Mouse (Mus musculus): ENCODE measurements around the gene Filip1l. TPM values are rescaled to one million over a fixed set of nuclear protein-coding genes. Genes with fewer than 3 reads are reported as not detected.

Gene Filip1l
- total RNA-seq (2021): 20.6 and 26.5 TPM in 2 replicates
- long read RNA-seq, experiment 1, transcript Filip1l-202 (2 exons, 3,253 nt): major isoform, 9 of 10 reads
- long read RNA-seq, experiment 1, partial matches to known transcripts: 0 of 10 reads
- long read RNA-seq, experiment 1, other reads (novel, unspliced or antisense): 1 of 10 reads
- long read RNA-seq, experiment 2, transcript Filip1l-202 (2 exons, 3,253 nt): major isoform, 5 of 5 reads
- long read RNA-seq, experiment 2, partial matches to known transcripts: 0 of 5 reads
- long read RNA-seq, experiment 2, other reads (novel, unspliced or antisense): 0 of 5 reads

DNA sequence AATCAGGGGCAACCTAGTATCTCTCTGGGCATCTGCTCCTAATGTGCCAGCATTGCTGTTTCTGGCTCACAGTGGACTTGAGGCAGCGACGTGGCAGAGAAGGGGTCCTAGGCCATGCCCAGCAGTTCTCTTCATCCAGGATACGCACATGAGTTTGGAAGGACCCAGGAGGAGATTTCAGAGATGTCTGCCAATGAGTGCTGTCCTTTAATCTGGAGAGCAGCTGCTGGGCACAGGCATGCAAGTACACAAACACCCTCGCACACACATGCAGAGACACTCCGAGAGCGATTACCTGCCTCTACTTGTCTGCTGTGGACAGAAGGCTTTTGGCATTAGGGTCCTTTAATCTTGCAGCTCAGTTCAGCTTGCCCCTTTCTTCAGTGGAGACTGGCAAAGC, at the start of gene Filip1l:
Gene Filip1l (plus strand): TSS at position 343 of the 400 bp plus-strand sequence.
- no peak for DNase-seq

DNA sequence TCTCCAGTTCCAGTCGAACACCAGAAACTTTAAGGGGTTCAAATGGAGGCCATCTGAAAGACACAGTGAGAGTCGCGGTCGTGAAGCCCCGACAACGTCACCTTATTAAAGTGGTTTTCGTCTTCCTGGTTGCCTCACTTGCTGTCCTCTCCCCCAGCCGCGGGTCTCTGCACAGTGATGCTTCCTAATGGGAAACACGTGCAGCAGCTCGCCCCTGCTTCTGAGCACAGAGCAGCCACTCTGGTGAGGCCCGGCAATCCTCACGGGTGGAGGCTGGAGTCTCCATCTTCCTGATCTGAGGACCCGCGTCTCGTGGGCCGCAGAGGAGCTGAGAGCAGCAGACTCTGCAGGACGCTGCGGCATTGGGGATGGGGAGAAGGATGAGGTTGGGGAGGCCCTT, 49.2 kb upstream of the Filip1l start:
- no peak for DNase-seq

DNA sequence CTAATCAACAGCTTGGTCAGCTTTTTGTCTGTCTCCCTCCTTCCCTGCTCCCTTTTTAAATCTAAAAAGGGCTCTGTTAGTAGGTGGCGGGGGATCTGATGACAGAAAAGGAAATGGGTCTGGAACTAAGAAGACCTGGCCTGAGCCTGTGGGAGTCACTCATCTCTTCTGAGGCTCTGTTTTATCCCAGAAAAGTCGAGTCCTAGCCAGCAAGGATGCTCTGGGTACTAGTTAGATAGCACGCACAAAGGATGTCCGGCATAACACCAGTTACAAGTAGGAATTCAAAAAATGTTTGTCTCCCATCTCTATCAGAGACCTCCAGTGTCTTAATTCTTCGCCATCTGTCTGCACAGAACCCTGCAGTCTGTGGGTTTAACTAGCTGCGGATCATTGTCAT, 47.4 kb upstream of the Filip1l start:
- no peak for DNase-seq

DNA sequence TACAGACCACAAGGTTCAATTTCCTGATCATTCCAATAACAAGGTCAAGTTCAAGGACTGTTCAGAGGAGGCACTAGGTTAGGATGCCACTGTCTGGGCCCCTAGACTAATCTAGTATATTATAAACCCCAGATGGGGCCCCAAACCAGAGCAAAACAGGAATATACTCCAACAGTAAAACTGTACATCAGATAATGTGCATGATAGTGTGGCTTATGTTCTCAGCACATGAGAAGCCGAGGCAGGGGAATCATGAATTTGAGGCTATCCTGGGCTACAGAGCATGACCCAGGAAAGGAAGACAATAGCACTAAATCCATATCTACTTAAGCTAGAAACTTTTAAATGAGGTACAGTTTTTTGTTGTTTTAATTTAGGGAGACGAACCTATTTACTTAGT, 40.8 kb upstream of the Filip1l start:
- no peak for DNase-seq

DNA sequence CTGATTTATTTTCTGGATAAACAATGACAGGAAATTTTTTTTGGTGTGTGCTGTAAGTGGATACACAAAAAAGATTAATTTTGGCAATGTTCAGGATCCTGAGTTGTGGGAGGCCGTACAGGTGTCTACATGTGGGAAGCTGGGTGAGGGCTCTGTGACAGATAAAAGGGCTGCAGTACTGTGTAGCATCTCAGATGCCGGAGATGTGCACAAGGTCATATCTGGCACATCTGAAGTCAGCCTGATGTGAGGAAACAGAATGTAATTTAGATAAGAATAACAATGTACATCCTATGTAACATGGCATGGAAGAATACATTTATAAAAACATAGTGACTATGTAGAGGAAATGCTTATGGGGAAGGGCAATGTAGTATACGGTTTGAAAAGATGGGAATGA, 39.4 kb upstream of the Filip1l start:
- DNase-seq: no peak

DNA sequence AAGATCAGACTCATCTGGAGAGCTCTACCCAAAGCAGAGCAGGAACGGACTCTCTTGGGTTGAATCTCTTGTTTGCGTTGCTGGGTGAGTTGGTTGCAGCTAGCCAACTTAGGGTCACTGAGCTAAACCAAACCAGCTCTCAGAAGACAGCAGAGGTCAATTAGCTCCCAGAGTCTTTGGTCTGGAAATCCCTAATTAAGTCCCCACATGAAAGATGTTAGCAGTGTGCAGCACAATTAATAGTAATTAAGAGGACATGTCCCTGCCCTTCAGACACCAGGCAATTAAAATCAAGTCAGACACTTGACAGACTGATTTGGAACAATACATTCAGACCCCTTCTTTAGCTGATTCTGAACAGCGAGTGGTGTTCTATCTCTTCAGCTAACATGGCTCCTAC, 38.7 kb upstream of the Filip1l start:
- DNase-seq: no peak

DNA sequence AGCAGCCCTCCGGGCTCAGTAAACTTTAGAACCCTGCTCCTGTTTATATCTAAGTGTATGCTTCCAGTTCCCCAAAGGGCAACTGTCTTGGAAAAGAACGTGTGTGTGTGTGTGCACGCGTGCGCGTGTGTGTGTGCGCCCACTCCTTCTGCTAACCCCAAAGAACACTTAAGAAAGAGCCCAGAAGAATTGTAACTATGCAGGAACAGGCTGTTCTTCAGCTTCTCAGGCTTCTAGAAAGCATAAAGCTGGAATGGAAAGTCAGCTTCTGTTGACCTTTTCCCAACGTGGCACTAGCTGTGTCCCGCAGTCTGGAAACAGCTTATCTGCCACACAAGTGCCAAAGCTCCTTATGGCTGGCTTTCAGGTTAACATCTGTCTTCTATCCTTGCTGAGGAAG, 37.9 kb upstream of the Filip1l start:
- peak; percentile 20 for DNase-seq

DNA sequence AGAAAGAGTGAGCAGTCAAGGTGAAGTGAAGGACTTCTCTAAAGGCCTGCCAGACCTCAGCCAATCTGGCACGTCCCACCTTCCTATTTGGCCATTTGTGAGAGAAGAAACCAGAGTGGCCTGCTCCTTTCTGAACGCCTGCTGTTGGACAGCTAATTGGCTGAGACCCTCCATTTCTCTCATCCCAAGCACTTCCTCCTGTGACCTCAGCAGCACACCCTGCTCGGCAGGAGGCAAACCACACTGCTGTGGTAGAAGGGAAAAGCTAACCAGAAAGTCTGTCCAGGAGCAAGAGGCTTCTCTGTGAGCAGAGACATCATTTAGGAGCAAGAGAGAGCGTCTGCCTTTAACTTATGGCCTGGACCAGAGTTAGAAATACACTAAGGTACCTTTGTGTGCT, 35.8 kb upstream of the Filip1l start:
- no peak for DNase-seq

DNA sequence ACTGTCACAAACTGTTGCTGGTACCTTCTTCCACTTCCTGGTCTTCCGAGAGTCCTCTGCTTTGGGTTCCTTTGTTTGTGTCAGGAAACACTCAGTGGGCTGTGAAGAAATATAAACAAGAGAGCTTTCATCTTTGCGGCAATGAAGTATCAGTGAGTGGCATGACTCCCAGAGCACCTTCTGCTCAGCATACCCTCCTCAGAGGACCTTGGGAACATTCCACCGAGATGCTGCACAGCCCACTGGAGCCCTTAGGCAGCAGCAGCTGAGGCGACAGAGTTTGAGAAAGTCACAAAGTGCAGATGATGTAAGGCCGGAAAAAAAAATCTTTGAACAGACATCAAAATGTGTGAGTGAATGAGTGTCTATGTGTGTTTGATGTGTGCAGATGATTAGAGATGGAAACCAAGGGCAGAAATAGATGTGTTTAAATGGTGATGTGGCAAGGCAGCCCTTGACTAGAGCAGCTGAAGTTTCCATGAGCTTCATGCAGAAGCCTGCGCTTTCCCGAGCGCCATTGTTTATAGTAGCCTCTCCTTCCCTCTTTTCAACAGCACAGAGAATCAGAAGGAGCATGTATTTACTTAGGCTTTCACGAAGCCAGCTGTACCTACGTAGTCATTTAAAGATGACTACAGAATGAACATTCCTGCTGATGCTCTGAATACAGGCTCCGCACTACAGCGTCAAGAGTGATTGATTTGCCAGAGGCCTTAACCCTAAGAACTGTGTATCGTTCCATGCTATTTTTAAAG, 34.8 kb upstream of the Filip1l start:
- DNase-seq: no peak

DNA sequence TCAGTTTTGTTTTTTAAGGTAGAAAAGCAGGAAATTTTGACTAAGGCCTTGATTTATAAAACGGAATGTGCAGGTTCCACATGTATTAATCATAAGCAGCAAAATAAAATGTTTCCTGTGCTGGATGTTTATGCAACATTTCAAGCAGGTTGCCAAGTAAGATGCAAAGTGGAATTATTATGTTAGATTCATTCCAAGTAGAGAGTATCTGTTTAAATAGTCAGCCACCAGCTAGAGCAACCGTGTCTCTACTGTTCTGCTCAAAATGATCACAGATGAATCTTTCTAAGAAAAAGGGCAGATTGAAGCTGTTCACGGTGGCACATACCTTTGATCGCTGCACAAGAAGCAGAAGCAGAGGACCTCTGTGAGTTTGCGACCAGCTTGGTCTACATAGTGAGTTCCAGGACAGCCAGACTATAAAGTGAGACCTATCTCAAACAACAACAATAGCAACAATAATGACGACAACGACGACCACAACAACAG, 34.2 kb upstream of the Filip1l start:
- no peak for DNase-seq

DNA sequence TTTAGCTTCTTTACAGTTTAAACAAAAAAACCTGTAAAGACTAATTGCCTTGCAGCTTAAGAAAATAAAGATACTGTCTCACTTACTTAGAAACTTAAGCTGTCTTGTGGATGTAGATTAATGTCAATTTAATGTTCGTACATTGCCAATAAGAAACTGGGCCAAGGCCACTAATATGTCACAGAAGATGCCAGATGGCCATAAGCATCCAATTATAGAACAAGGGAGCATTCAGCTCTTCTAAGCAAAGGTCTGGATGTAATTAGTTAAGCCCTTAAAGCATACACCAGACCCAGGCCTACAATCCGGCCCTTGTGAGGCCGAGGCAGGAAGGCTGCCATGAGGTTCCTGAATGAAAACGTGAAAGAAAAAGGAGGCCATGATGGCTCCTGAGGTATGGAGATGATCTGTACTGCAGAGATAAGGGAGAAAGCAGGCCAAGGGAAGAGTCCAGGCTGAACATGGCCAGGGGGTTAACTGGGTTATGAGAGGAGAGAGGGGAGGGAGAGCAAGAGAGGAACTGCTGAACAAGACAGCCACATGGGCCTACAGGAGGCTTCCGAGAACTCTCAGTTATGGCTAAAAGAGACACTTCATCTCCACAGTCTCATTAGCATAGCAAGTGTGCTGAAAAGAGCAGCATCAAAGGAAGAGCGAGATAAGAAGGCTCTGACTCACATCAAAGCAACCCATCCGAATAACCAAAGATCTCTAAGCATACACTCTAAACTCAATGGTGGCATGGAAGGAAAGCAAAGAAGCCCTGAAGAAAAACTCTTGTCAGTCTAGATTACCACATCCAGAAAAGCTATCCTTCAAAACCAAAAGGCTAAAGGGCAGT, 33.4 kb upstream of the Filip1l start:
- DNase-seq: no peak

DNA sequence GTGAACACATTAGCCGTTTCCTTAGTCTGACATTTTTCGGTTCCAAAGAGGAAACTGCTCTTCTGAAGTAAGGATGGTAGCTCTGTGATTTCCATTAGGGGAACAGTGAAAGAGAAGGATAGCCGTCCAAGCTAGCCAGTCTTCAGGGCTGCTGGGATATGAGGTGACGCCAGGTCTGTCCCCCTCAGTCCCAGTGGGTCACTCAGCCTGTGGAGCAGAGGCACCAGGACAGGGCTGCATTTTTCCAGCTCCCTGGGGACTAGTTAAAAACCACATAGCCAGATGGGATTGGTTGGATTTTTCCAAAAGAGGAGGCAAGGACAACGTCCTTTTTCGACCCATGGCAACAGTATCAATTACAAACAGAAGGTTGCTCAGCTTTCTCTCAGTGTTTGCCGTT, 25.9 kb upstream of the Filip1l start:
- peak; percentile 38 for DNase-seq

DNA sequence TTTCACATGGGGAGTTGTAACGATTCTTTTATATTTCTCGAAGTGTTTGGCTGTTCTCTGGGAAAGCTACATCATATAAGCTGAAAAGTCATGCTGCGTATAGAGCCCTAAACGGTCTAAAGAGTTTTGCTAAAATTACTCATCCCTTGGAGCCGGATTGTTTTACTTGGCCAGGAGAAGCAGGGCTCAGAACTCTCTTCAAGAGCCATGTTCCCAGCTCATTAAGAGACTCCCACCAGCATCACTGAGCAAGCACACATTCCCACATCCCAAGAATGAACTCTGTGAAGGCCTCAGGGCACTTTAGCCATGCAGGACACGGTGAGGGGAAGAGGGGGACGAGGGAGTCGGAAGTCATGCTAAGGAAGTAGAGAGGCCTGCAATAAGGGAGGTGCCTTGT, 23.9 kb upstream of the Filip1l start:
- DNase-seq: no peak

DNA sequence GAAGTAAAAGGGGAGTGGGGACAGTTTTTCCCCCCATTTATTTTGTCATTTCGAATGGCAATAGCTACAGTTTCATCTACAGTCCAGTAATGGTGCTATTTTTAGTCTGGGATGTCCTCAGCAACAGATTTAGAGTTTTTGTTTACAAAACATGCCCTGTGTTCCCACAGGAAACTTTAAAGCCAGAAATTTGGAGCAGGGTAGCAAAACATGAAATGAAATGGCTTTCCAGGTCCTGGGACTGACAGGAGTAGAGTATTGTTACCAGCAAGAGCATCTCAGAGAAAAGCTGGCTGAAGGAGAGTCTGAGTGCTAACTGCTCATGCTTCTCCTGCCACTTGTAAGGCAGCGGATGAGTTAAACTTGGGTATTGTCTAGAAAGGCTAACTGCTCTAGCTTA, 22.8 kb upstream of the Filip1l start:
- no peak for DNase-seq

DNA sequence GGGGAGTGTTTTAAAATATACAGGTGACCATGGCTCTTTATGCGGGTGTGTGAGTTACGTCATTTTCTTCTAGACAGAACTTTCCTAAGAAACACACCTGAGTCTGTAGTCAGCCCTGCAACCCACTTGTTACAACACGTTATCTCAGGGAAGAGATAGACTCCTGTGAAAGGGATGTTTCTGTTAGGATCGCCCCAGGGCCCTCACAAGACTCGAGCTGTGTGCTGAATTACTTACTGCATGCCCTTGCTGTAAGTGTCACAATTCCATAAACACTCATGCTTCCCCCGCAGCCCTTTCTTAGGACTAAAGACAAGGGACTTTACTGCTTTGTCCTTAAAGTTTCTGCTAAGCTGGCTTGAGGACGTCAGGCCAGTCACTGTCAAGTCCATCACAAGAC, 20.6 kb upstream of the Filip1l start:
- no peak for DNase-seq

DNA sequence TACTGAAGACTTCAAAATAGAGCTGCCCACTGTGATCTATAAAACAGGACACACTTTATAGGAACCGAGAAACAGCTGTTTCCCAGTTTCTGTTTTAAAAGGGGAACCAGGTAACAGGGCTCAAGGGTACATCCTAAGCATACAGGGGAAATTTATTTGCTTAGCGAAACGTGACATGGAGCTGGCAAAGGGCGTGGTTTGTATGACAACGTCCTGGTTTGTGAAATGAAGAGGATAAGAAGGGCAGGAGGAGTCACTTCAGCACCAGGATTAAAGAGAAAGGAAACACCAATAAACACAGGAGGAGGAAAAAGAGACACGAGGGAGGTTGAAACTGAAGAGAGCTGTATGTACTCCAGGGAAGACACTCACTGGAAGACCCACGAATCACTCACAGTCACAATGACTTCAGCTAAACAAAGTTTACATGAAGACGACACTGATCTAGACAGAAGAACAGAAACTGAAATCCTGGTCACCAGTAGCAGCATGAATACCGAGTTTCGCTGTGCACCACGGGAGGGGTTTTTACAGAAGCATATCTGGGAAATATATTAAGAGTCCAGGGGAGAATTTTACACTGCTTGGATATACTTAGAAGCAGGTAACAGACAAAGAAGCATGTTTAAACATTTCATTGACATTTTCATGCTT, 16.0 kb upstream of the Filip1l start:
- peak; percentile 37 for DNase-seq

DNA sequence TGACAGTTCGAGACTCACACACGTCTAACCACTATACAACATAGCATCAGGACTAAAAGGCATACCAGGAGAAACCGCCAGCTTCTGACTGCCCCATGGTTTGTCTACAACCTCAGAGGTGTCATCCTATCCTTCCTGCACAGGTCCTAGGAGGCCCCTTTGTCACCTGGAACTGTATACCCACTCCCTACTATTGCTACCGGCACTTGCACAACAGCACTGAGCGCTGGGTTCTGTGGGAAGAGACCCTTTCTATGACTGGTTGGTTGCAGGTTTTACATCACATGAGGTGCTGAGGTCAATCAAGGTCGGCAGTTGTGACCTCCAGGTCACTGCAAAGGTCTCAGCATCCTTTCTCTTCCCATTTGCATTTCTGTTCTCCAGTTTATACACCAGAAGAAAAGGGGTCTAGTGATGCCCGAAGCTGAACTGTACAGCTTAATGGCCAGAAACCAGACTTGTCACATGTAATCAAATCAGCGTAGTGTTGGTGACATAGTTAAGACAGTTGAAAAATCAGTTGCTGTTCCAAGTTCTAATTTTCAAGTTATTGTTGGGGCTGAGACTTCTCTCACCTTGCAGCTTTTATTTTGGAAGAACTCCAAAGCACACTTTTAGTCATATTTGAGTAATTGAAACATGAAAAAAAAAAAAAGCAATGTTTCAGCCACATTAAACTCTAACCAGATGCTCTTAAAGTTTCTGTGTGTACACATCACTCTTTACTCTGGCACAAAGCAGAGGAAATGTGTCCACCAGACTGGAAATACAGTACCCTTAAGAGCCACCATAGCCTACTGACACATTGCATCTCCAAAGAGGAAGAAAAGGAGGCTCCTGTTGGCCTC, 12.9 kb upstream of the Filip1l start:
- DNase-seq: no peak

DNA sequence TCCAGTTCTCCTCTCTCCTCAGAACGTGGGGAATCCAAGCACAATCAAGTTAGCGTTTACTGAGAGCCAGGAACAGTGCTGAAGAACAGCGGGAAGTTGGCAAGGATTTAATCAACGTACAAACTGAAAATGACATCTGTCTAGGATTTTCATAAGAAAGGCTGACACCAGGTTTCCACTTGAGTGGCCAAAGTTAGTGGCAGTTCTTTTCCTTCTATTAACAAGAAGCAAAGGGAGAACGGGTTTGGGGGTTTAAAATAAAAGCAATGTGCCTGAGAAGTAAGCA, 12.3 kb upstream of the Filip1l start:
- no peak for DNase-seq

DNA sequence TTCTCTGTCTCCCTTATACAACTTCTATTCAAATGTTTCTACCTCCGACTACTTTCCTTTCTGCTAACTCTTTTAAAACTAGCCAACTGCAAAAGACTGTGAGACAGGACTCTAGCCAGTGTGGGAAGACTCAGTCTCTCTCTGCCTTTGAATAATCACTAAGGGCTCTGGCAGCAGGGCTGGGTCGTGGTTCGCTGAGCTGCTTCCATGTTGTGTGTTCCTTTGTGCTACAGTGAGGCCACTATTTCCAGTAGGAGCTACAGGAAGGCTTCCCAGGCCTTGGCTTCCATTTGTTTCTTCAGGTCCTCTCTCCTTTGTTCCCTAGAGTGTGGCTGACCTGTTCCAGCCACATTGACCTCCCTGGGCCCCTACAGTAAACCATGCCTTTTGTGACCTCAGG, 6.6 kb upstream of the Filip1l start:
- DNase-seq: no peak

DNA sequence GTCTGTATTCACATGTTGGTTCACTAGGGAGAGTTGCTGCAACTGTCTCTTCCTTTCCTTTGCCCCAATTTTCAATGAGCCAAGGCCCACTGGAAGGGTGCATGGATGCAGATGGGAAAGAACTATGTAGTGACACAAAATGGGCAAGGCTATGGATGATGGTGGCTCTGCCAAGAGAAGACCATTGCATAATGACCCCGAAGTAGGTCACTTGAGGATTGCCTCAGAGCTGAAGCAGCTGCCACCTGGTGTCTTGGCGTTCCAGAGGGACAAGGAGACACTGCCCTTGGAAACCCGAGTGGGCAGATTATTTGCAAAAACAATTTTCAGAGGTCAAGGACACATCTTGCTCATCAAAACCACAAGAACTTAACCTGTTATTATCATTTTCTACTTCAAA, 3.9 kb upstream of the Filip1l start:
- DNase-seq: peak; percentile 62

DNA sequence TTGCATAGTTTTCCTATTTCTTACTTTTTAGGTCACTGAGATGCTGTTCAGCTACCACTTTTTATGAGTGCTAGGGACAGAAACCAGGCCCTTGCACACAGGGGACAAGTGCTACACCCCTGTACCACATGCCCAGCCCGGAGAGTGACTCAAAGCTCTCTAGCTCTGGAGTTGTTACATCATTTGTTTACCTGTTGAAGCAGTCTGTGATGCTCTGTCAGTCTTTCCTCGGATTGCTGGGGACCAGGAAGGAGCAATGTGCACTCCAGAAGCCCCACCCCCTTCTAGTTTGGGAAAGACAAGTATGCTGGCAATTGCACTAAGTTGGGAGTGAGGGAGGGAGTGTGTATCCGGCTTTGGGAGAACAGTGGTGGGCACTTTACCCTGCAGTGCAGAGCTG, 3.2 kb upstream of the Filip1l start:
- DNase-seq: no peak
